Mouse (Mus musculus): Measurements from ENCODE around the gene Hist1h2an. TPM values are rescaled to one million over a fixed set of nuclear protein-coding genes. Genes with fewer than 3 reads are reported as not detected.
"Not testable (repeated sequence)": the region's sequence is repeated elsewhere in the genome, so short reads cannot be mapped to it uniquely, and the experiment has no call there.

Hist1h2an gene
- polyA plus RNA-seq, 1 experiment from 2014 or later = 1.6 TPM

- peak overlapping the region; percentile 88 for H3K27ac ChIP-seq (replicated peaks)
- H3K9me3 ChIP-seq (ENCODE audit: control insufficient read depth, low read length) = no peaks in the 10 kb centered on the region
- H3K9ac ChIP-seq (ENCODE audit: low read length) = peak overlapping the region; percentile 74
- H3K4me3 ChIP-seq (ENCODE audit: low read depth, low read length) = peak overlapping the region; percentile 51
- 2% methylated on average over 33 of the region's 33 CpGs for WGBS
- H3K4me2 ChIP-seq (replicated peaks; ENCODE audit: low read depth) = peak overlapping the region; percentile 83
- H3K27me3 ChIP-seq (ENCODE audit: control insufficient read depth, insufficient read depth, low read length) = no peaks in the 10 kb centered on the region
- no peaks in the 10 kb centered on the region for H3K4me1 ChIP-seq (replicated peaks; ENCODE audit: control insufficient read depth, insufficient read depth)
- no peaks in the 10 kb centered on the region for H3K36me3 ChIP-seq (ENCODE audit: control insufficient read depth, insufficient read depth, low read length)
- ATAC-seq (ENCODE audit: low FRiP score, low TSS enrichment) (peak; percentile 90), DNase-seq (ENCODE audit: low spot score) (peak; percentile 70)
- no peak for TF ChIP-seq CTCF (IDR thresholded peaks at IDR 0.05; ENCODE audit: low read depth)
- peak; percentile 45 for TF ChIP-seq EP300 (optimal IDR thresholded peaks at IDR 0.05)
Measured at GRCm38 (mm10) chr13:21778814-21779766, 7.9 kb downstream of the Hist1h2an start.

- no peaks in the 10 kb centered on the region for H3K27me3 ChIP-seq (ENCODE audit: control insufficient read depth, insufficient read depth, low read length)
- H3K4me3 ChIP-seq (ENCODE audit: low read depth, low read length) = no peak overlapping the region
- H3K4me2 ChIP-seq (replicated peaks; ENCODE audit: low read depth) = no peak overlapping the region
- DNase-seq (ENCODE audit: low spot score) = no peak
- no peaks in the 10 kb centered on the region for H3K9me3 ChIP-seq (ENCODE audit: control insufficient read depth, low read length)
- H3K27ac ChIP-seq (replicated peaks) = no peak overlapping the region
- ATAC-seq (ENCODE audit: low FRiP score, low TSS enrichment) = no peak
- TF ChIP-seq EP300 (optimal IDR thresholded peaks at IDR 0.05) (no peak), CTCF (IDR thresholded peaks at IDR 0.05; ENCODE audit: low read depth) (no peak)
- no peaks in the 10 kb centered on the region for H3K4me1 ChIP-seq (replicated peaks; ENCODE audit: control insufficient read depth, insufficient read depth)
- WGBS = 49% methylated on average over 1 of the region's 1 CpGs
- no peak overlapping the region for H3K9ac ChIP-seq (ENCODE audit: low read length)
- H3K36me3 ChIP-seq (ENCODE audit: control insufficient read depth, insufficient read depth, low read length) = no peaks in the 10 kb centered on the region
Measured at GRCm38 (mm10) chr13:21755707-21756106, 31.3 kb downstream of the Hist1h2an start.

- not testable (repeated sequence) for H3K9me3 ChIP-seq (ENCODE audit: control insufficient read depth, low read length); H3K27me3 ChIP-seq (ENCODE audit: control insufficient read depth, insufficient read depth, low read length); H3K4me1 ChIP-seq (replicated peaks; ENCODE audit: control insufficient read depth, insufficient read depth); H3K36me3 ChIP-seq (ENCODE audit: control insufficient read depth, insufficient read depth, low read length); ATAC-seq (ENCODE audit: low FRiP score, low TSS enrichment)
- peak overlapping the region; percentile 55; the same call in 1 of the 2 replicates for H3K9ac ChIP-seq (ENCODE audit: low read length)
- under 1% methylated on average over 18 of the region's 26 CpGs for WGBS
- DNase-seq (ENCODE audit: low spot score) = peak; percentile 42
- peak overlapping the region; percentile 66 for H3K4me2 ChIP-seq (replicated peaks; ENCODE audit: low read depth)
- H3K4me3 ChIP-seq (ENCODE audit: low read depth, low read length) = peak overlapping the region; percentile 43
- H3K27ac ChIP-seq (replicated peaks) = peak overlapping the region; percentile 91
Measured at GRCm38 (mm10) chr13:21754294-21755001, 32.6 kb downstream of the Hist1h2an start.

GRCm38 (mm10) chr13:21753524-21754285 lies 33.3 kb downstream of the Hist1h2an start, which contains the start of the genes Hist1h2ak and Hist1h2bn:
Gene Hist1h2ak (minus strand): TSS chr13:21753827.
Gene Hist1h2bn (plus strand): TSS chr13:21754123.
- H3K27me3 ChIP-seq (ENCODE audit: control insufficient read depth, insufficient read depth, low read length); H3K4me1 ChIP-seq (replicated peaks; ENCODE audit: control insufficient read depth, insufficient read depth); H3K9me3 ChIP-seq (ENCODE audit: control insufficient read depth, low read length); H3K36me3 ChIP-seq (ENCODE audit: control insufficient read depth, insufficient read depth, low read length): not testable (repeated sequence)
- Histone ChIP-seq H3K27ac (replicated peaks) (peak within 1 kb of the TSS; percentile 91), H3K4me3 (ENCODE audit: low read depth, low read length) (peak within 1 kb of the TSS; percentile 43), H3K9ac (ENCODE audit: low read length) (peak within 1 kb of the TSS; percentile 55), H3K4me2 (replicated peaks; ENCODE audit: low read depth) (peak within 1 kb of the TSS; percentile 66)
- WGBS = 0% methylated on average over 37 of the region's 50 CpGs
- peak; percentile 65 for DNase-seq (ENCODE audit: low spot score)
- peak; percentile 97 for ATAC-seq (ENCODE audit: low FRiP score, low TSS enrichment)
- TF ChIP-seq CTCF (IDR thresholded peaks at IDR 0.05; ENCODE audit: low read depth) = peak; percentile 50

- WGBS = 1% methylated on average over 10 of the region's 10 CpGs
- no peak for TF ChIP-seq CTCF (IDR thresholded peaks at IDR 0.05; ENCODE audit: low read depth)
- no peak for TF ChIP-seq EP300 (optimal IDR thresholded peaks at IDR 0.05)
- no peak for ATAC-seq (ENCODE audit: low FRiP score, low TSS enrichment)
- peak overlapping the region; percentile 49 for H3K9ac ChIP-seq (ENCODE audit: low read length)
- H3K4me3 ChIP-seq (ENCODE audit: low read depth, low read length) = peak overlapping the region; percentile 43
- no peaks in the 10 kb centered on the region for H3K4me1 ChIP-seq (replicated peaks; ENCODE audit: control insufficient read depth, insufficient read depth)
- H3K27me3 ChIP-seq (ENCODE audit: control insufficient read depth, insufficient read depth, low read length) = no peaks in the 10 kb centered on the region
- DNase-seq (ENCODE audit: low spot score) = no peak
- peak overlapping the region; percentile 66 for H3K4me2 ChIP-seq (replicated peaks; ENCODE audit: low read depth)
- H3K36me3 ChIP-seq (ENCODE audit: control insufficient read depth, insufficient read depth, low read length) = no peaks in the 10 kb centered on the region
- H3K27ac ChIP-seq (replicated peaks) = peak overlapping the region; percentile 91
- H3K9me3 ChIP-seq (ENCODE audit: control insufficient read depth, low read length) = no peaks in the 10 kb centered on the region
Measured at GRCm38 (mm10) chr13:21753051-21753523, 33.9 kb downstream of the Hist1h2an start.
